Mouse (Mus musculus): ENCODE measurements around the gene BC055324. TPM values are rescaled to one million over a fixed set of nuclear protein-coding genes. Genes with fewer than 3 reads are reported as not detected.
"Not testable (repeated sequence)": the region's sequence is repeated elsewhere in the genome, so short reads cannot be mapped to it uniquely, and the experiment has no call there.

Gene BC055324
- polyA plus RNA-seq (2015; fragmentation: Nextera tagmentation; extraction: Ambion mirVana) = 16.3 and 17.2 TPM in 2 replicates

GRCm38 (mm10) chr1:163994721-163995608 lies at the start of gene BC055324, which contains the start of gene Mettl18:
Gene BC055324 (minus strand): TSS chr1:163994796.
Gene Mettl18 (plus strand): TSS chr1:163994889.
- H3K9me3 ChIP-seq = no peaks in the 10 kb centered on the region
- H3K27ac ChIP-seq = peak within 1 kb of the TSS; percentile 71
- peak within 1 kb of the TSS; percentile 87 for H3K4me3 ChIP-seq (replicated peaks)
- H3K9ac ChIP-seq = peak within 1 kb of the TSS; percentile 72
- peak within 1 kb of the TSS; percentile 64 for H3K4me2 ChIP-seq (replicated peaks)
- peak; percentile 98 for ATAC-seq
- H3K27me3 ChIP-seq (replicated peaks) = no peaks in the 10 kb centered on the region
- no peaks in the 10 kb centered on the region for H3K4me1 ChIP-seq (replicated peaks)
- H3K36me3 ChIP-seq = no peaks in the 10 kb centered on the region
- WGBS = 2% methylated on average over 43 of the region's 43 CpGs

DNA sequence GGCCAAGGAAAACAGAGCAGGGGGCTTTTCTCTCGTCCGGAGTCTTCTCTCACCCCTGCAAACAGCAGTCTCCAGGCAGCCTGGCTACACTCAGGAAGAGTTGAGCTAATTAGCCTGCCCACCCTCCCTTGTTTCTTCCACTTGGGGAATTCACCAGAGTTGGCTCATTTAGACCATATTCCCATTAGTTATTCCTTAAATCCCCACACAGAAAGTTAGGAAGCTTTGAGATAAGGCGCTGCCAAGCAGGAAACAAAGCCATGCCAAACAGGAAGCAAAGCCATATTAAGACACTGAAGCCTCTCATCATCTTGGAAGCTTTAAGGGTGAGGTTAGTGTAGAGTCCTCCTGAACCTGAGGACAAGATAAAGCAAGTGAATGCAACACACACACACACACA lies 49.0 kb upstream of the BC055324 start:
- 57% methylated on average over 3 of the region's 3 CpGs for WGBS

GRCm38 (mm10) chr1:164040385-164041135 lies 46.0 kb upstream of the BC055324 start:
- no peak for ATAC-seq
- Histone ChIP-seq H3K4me2 (replicated peaks) (no peak overlapping the region), H3K36me3 (no peaks in the 10 kb centered on the region), H3K9ac (no peak overlapping the region), H3K4me1 (replicated peaks) (no peaks in the 10 kb centered on the region), H3K27me3 (replicated peaks) (no peaks in the 10 kb centered on the region), H3K27ac (no peak overlapping the region), H3K4me3 (replicated peaks) (no peak overlapping the region), H3K9me3 (no peaks in the 10 kb centered on the region)
- WGBS = 73% methylated on average over 10 of the region's 10 CpGs

More for the DNA sequence above, 49.0 kb upstream of the BC055324 start:
- no peak overlapping the region for H3K9ac ChIP-seq
- no peaks in the 10 kb centered on the region for H3K4me1 ChIP-seq (replicated peaks)
- no peak overlapping the region for H3K4me2 ChIP-seq (replicated peaks)
- no peak overlapping the region for H3K27ac ChIP-seq
- no peak overlapping the region for H3K4me3 ChIP-seq (replicated peaks)
- no peak for ATAC-seq
- H3K36me3 ChIP-seq = no peaks in the 10 kb centered on the region
- no peaks in the 10 kb centered on the region for H3K9me3 ChIP-seq
- H3K27me3 ChIP-seq (replicated peaks) = no peaks in the 10 kb centered on the region

- H3K9ac ChIP-seq = no peak overlapping the region
These were observed 32.8 kb upstream of the BC055324 start for GRCm38 (mm10) chr1:164027416-164027815.

DNA sequence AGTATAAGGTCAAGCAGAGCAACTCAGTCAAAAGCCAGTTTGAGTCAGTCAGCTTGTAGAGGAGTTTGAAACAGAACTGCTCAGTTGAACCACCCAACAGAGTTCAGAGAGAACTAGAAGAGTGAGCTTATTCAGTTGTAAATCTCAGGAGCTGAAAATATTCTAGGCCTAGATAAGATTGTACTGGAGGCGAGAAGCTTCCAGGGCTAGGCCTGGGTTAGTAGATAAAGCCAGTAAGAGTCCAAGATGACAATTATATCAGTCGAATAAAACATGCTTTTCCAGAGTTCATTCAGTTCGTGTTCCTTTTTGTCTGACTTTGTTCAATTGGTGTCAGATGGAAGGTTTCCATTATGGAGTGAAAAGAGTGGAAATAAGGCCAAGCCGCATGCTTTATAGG lies 31.1 kb upstream of the BC055324 start:
- WGBS = 84% methylated on average over 4 of the region's 4 CpGs
- no peak for ATAC-seq
- H3K4me3 ChIP-seq (replicated peaks) = no peak overlapping the region
- no peaks in the 10 kb centered on the region for H3K4me1 ChIP-seq (replicated peaks)
- H3K4me2 ChIP-seq (replicated peaks) = no peak overlapping the region
- H3K27me3 ChIP-seq (replicated peaks) = no peaks in the 10 kb centered on the region
- H3K36me3 ChIP-seq = no peaks in the 10 kb centered on the region
- no peak overlapping the region for H3K27ac ChIP-seq
- no peaks in the 10 kb centered on the region for H3K9me3 ChIP-seq
- H3K9ac ChIP-seq = no peak overlapping the region

More at GRCm38 (mm10) chr1:164027416-164027815, 32.8 kb upstream of the BC055324 start:
- no peak overlapping the region for H3K4me3 ChIP-seq (replicated peaks)
- no peak overlapping the region for H3K4me2 ChIP-seq (replicated peaks)
- H3K27ac ChIP-seq = no peak overlapping the region
- H3K27me3 ChIP-seq (replicated peaks) = no peaks in the 10 kb centered on the region
- H3K36me3 ChIP-seq = no peaks in the 10 kb centered on the region
- ATAC-seq = no peak
- no peaks in the 10 kb centered on the region for H3K4me1 ChIP-seq (replicated peaks)
- WGBS = 60% methylated on average over 5 of the region's 5 CpGs
- H3K9me3 ChIP-seq = no peaks in the 10 kb centered on the region

DNA sequence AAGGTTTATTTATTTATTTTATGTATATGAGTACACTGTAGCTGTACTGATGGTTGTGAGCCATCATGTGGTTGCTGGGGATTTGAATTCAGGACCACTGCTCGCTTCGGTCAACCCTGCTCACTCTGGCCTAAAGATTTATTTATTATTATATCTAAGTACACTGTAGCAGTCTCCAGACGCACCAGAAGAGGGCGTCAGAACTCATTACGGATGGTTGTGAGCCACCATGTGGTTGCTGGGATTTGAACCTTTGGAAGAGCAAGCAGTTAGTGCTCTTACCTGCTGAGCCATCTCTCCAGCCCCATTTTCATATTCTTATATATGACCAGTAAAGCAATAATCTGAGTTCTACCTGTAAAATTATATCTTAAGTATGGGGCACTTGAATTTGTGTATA lies 27.5 kb upstream of the BC055324 start:
- H3K4me1 ChIP-seq (replicated peaks); H3K4me2 ChIP-seq (replicated peaks); H3K36me3 ChIP-seq; H3K9ac ChIP-seq; H3K4me3 ChIP-seq (replicated peaks); H3K27ac ChIP-seq; H3K9me3 ChIP-seq; ATAC-seq; H3K27me3 ChIP-seq (replicated peaks): not testable (repeated sequence)
- 79% methylated on average over 5 of the region's 5 CpGs for WGBS

DNA sequence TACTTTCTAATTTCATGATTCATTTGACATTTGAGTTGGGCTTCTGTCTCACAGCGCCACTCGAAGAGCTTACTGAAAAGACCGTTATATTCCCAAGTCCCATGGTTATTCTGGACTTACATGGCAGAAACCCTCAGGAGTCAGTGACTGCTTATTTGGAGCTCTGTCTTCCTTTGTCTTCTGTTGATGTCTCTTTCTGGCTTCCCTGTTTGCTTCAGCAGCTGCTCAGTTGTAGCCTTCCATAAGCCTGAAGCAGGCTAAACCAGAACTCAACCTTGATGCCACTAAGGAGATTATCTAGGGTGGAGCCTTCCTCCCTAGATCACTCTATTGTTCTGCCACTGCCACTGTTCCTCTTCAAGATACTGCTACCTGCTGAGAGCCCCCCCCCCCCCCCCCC lies 26.1 kb upstream of the BC055324 start:
- ATAC-seq; H3K4me2 ChIP-seq (replicated peaks); H3K36me3 ChIP-seq; H3K9ac ChIP-seq; H3K4me1 ChIP-seq (replicated peaks); H3K27me3 ChIP-seq (replicated peaks); H3K9me3 ChIP-seq; H3K27ac ChIP-seq; H3K4me3 ChIP-seq (replicated peaks): not testable (repeated sequence)
- WGBS = 86% methylated on average over 3 of the region's 3 CpGs

- Histone ChIP-seq H3K9me3 (no peaks in the 10 kb centered on the region), H3K4me3 (replicated peaks) (no peak overlapping the region)
- ATAC-seq = no peak
These were observed 25.2 kb upstream of the BC055324 start for GRCm38 (mm10) chr1:164019789-164020188.

GRCm38 (mm10) chr1:164018221-164018896 lies 23.8 kb upstream of the BC055324 start:
- ATAC-seq = no peak
- Histone ChIP-seq H3K27ac (no peak overlapping the region), H3K4me1 (replicated peaks) (no peaks in the 10 kb centered on the region), H3K4me2 (replicated peaks) (no peak overlapping the region), H3K4me3 (replicated peaks) (no peak overlapping the region), H3K36me3 (no peaks in the 10 kb centered on the region), H3K9me3 (no peaks in the 10 kb centered on the region), H3K27me3 (replicated peaks) (no peaks in the 10 kb centered on the region), H3K9ac (no peak overlapping the region)
- 77% methylated on average over 16 of the region's 16 CpGs for WGBS

More at GRCm38 (mm10) chr1:164019789-164020188, 25.2 kb upstream of the BC055324 start:
- Histone ChIP-seq H3K27me3 (replicated peaks) (no peaks in the 10 kb centered on the region), H3K36me3 (no peaks in the 10 kb centered on the region), H3K27ac (no peak overlapping the region), H3K4me2 (replicated peaks) (no peak overlapping the region), H3K9ac (no peak overlapping the region), H3K4me1 (replicated peaks) (no peaks in the 10 kb centered on the region)
- 74% methylated on average over 6 of the region's 6 CpGs for WGBS

- H3K9ac ChIP-seq = no peak overlapping the region
- no peaks in the 10 kb centered on the region for H3K4me1 ChIP-seq (replicated peaks)
- H3K27ac ChIP-seq = no peak overlapping the region
- no peak overlapping the region for H3K4me2 ChIP-seq (replicated peaks)
- no peaks in the 10 kb centered on the region for H3K9me3 ChIP-seq
- WGBS = 68% methylated on average over 1 of the region's 1 CpGs
- no peak overlapping the region for H3K4me3 ChIP-seq (replicated peaks)
- no peaks in the 10 kb centered on the region for H3K27me3 ChIP-seq (replicated peaks)
- ATAC-seq = no peak
- H3K36me3 ChIP-seq = no peaks in the 10 kb centered on the region
These were observed 20.0 kb upstream of the BC055324 start for GRCm38 (mm10) chr1:164014616-164015015.

- H3K27me3 ChIP-seq (replicated peaks) = no peaks in the 10 kb centered on the region
- ATAC-seq = no peak
These were observed 14.6 kb upstream of the BC055324 start for GRCm38 (mm10) chr1:164009235-164009634.

GRCm38 (mm10) chr1:164004311-164004710 lies 9.7 kb upstream of the BC055324 start:
- Histone ChIP-seq H3K4me2 (replicated peaks) (no peak overlapping the region), H3K4me1 (replicated peaks) (no peaks in the 10 kb centered on the region), H3K9ac (no peak overlapping the region), H3K27me3 (replicated peaks) (no peaks in the 10 kb centered on the region), H3K36me3 (no peaks in the 10 kb centered on the region), H3K4me3 (replicated peaks) (no peak overlapping the region), H3K9me3 (no peaks in the 10 kb centered on the region), H3K27ac (no peak overlapping the region)
- 65% methylated on average over 3 of the region's 3 CpGs for WGBS
- ATAC-seq = no peak

More at GRCm38 (mm10) chr1:164009235-164009634, 14.6 kb upstream of the BC055324 start:
- Histone ChIP-seq H3K9me3 (no peaks in the 10 kb centered on the region), H3K4me2 (replicated peaks) (no peak overlapping the region), H3K27ac (no peak overlapping the region), H3K9ac (no peak overlapping the region), H3K4me3 (replicated peaks) (no peak overlapping the region), H3K4me1 (replicated peaks) (no peaks in the 10 kb centered on the region), H3K36me3 (no peaks in the 10 kb centered on the region)
- 40% methylated on average over 2 of the region's 2 CpGs for WGBS
